Mouse (Mus musculus): ENCODE results near the gene Nsrp1. TPM values are rescaled to one million over a fixed set of nuclear protein-coding genes. Genes with fewer than 3 reads are reported as not detected.

The Nsrp1 gene
- total and polyA plus RNA-seq, 3 experiments = 8.8 to 45.7 (median 17.6) TPM

- H3K4me3 ChIP-seq (replicated peaks in 1 of 3; ENCODE audit: low read depth in 2 of 3, low read length in 2 of 3, poor library complexity in 1 of 3) = no peak overlapping the region
- no peaks in the 10 kb centered on the region for H3K79me2 ChIP-seq (replicated peaks; ENCODE audit: control insufficient read depth, extremely low read depth, insufficient read depth, poor library complexity, severe bottlenecking)
- peaks cover 15% of the 10 kb centered on the region for H3K27me3 ChIP-seq (replicated peaks)
- in situ Hi-C loops (cut with MboI; ENCODE audit: low pct_ligation_motif_present, low pct_unique_long_range_greater_than_20kb, low sequenced_read_pairs) (no loop called here), dilution Hi-C loops (cut with MboI; ENCODE audit: extremely low pct_ligation_motif_present, extremely low pct_unique_long_range_greater_than_20kb, low sequenced_read_pairs) (no loop called here)
- no peak overlapping the region for H3K27ac ChIP-seq (ENCODE audit: insufficient read depth, low read depth)
- H3K36me3 ChIP-seq (replicated peaks in 1 of 2; ENCODE audit: control insufficient read depth in 1 of 2, insufficient read depth in 1 of 2, low read length in 1 of 2) = no peaks in the 10 kb centered on the region
- no peaks in the 10 kb centered on the region for H3K4me1 ChIP-seq (ENCODE audit: control insufficient read depth in 1 of 2, insufficient read depth in 2 of 2)
- TF ChIP-seq CTCF (conservative IDR thresholded peaks at IDR 0.05 in 1 of 2, IDR thresholded peaks at IDR 0.05 in 1 of 2; ENCODE audit: low read depth in 2 of 2, low read length in 2 of 2) (peak in 1 of 2 experiments; percentile 41; a peak in 2 of 4 replicates), SMC3 (IDR thresholded peaks at IDR 0.05; ENCODE audit: low read depth, low read length) (0 out of 2 replicates have a peak, but pooled peaks have one; percentile 13), CHD2 (IDR thresholded peaks at IDR 0.05; ENCODE audit: low read length) (no peak), E2F4 (IDR thresholded peaks at IDR 0.05; ENCODE audit: insufficient replicate concordance, low read depth, low read length) (no peak), MAX (IDR thresholded peaks at IDR 0.05; ENCODE audit: low read length) (no peak), MAZ (IDR thresholded peaks at IDR 0.05; ENCODE audit: low read depth, low read length) (no peak), CHD1 (IDR thresholded peaks at IDR 0.05; ENCODE audit: low read depth, low read length) (no peak), MEF2A (IDR thresholded peaks at IDR 0.05; ENCODE audit: borderline replicate concordance, low read depth, low read length) (no peak), GABPA (IDR thresholded peaks at IDR 0.05; ENCODE audit: insufficient replicate concordance, low read depth, low read length) (no peak)
- H3K9ac ChIP-seq (ENCODE audit: insufficient read depth, low read depth) = no peak overlapping the region
- H3K4me2 ChIP-seq (ENCODE audit: insufficient read depth, low read depth, poor library complexity, severe bottlenecking) = no peak overlapping the region
- no peak for DNase-seq (ENCODE audit: extremely low read depth)
- H3K9me3 ChIP-seq (replicated peaks; ENCODE audit: low read length) = no peaks in the 10 kb centered on the region
These were observed 60.2 kb downstream of the Nsrp1 start for GRCm38 (mm10) chr11:77018046-77018445.

- dilution Hi-C loops (cut with MboI; ENCODE audit: extremely low pct_ligation_motif_present, extremely low pct_unique_long_range_greater_than_20kb, low sequenced_read_pairs) (no loop called here), in situ Hi-C loops (cut with MboI; ENCODE audit: low pct_ligation_motif_present, low pct_unique_long_range_greater_than_20kb, low sequenced_read_pairs) (no loop called here)
- H3K9ac ChIP-seq (ENCODE audit: insufficient read depth, low read depth) = no peak overlapping the region
- no peak overlapping the region for H3K27ac ChIP-seq (ENCODE audit: insufficient read depth, low read depth)
- no peak overlapping the region for H3K4me3 ChIP-seq (replicated peaks in 1 of 3; ENCODE audit: low read depth in 2 of 3, low read length in 2 of 3, poor library complexity in 1 of 3)
- no peaks in the 10 kb centered on the region for H3K36me3 ChIP-seq (replicated peaks in 1 of 2; ENCODE audit: control insufficient read depth in 1 of 2, insufficient read depth in 1 of 2, low read length in 1 of 2)
- peaks cover 26% of the 10 kb centered on the region for H3K27me3 ChIP-seq (replicated peaks)
- H3K4me1 ChIP-seq (ENCODE audit: control insufficient read depth in 1 of 2, insufficient read depth in 2 of 2) = peaks cover 0 to 2% of the 10 kb centered on the region in 2 experiments; a peak in 1 of 4 replicates
- no peak overlapping the region for H3K4me2 ChIP-seq (ENCODE audit: insufficient read depth, low read depth, poor library complexity, severe bottlenecking)
- no peaks in the 10 kb centered on the region for H3K79me2 ChIP-seq (replicated peaks; ENCODE audit: control insufficient read depth, extremely low read depth, insufficient read depth, poor library complexity, severe bottlenecking)
- TF ChIP-seq SMC3 (IDR thresholded peaks at IDR 0.05; ENCODE audit: low read depth, low read length) = no peak
- TF ChIP-seq BHLHE40 (IDR thresholded peaks at IDR 0.05; ENCODE audit: low read depth, low read length) = 0 out of 2 replicates have a peak, but pooled peaks have one; percentile 2
- H3K9me3 ChIP-seq (replicated peaks; ENCODE audit: low read length) = no peaks in the 10 kb centered on the region
- DNase-seq (ENCODE audit: extremely low read depth) = no peak
These were observed 67.3 kb downstream of the Nsrp1 start for GRCm38 (mm10) chr11:77010762-77011475.

Data from CH12.LX (cell line).